Mouse (Mus musculus): Measurements from ENCODE around the gene AU040320.
A peak's percentile ranks its signal among the peaks of the same experiment; 100 is the strongest.

Gene AU040320

GRCm38 (mm10) chr4:126792341-126793102 lies 39.2 kb downstream of the AU040320 start:
- DNase-seq = no peak

GRCm38 (mm10) chr4:126802174-126802573 lies 48.8 kb downstream of the AU040320 start:
- no peak for DNase-seq

- DNase-seq = peak; percentile 86
Observed at GRCm38 (mm10) chr4:126803268-126803873, 50.0 kb downstream of the AU040320 start.

- no peak for DNase-seq
Observed at GRCm38 (mm10) chr4:126805741-126806140, 52.4 kb downstream of the AU040320 start.

GRCm38 (mm10) chr4:126806692-126807427 lies 53.5 kb downstream of the AU040320 start:
- DNase-seq = no peak

- no peak for DNase-seq
Observed at GRCm38 (mm10) chr4:126810566-126810965, 57.2 kb downstream of the AU040320 start.

- DNase-seq = no peak
Observed at GRCm38 (mm10) chr4:126813212-126813611, 59.9 kb downstream of the AU040320 start.

GRCm38 (mm10) chr4:126814854-126815253 lies 61.5 kb downstream of the AU040320 start:
- no peak for DNase-seq

- no peak for DNase-seq
Observed at GRCm38 (mm10) chr4:126822891-126823882, 69.8 kb downstream of the AU040320 start.

GRCm38 (mm10) chr4:126823917-126824316 lies 70.6 kb downstream of the AU040320 start:
- DNase-seq = no peak

- DNase-seq = no peak
Observed at GRCm38 (mm10) chr4:126831122-126831521, 77.8 kb downstream of the AU040320 start.

GRCm38 (mm10) chr4:126838799-126839198 lies 85.5 kb downstream of the AU040320 start:
- DNase-seq = no peak

- DNase-seq = peak; percentile 72
Observed at GRCm38 (mm10) chr4:126839873-126840272, 86.5 kb downstream of the AU040320 start.

GRCm38 (mm10) chr4:126840996-126841560 lies 87.7 kb downstream of the AU040320 start:
- no peak for DNase-seq

GRCm38 (mm10) chr4:126842911-126843310 lies 89.6 kb downstream of the AU040320 start:
- DNase-seq = no peak

GRCm38 (mm10) chr4:126845664-126846063 lies 92.3 kb downstream of the AU040320 start:
- DNase-seq = no peak

- no peak for DNase-seq
Observed at GRCm38 (mm10) chr4:126846971-126847370, 93.6 kb downstream of the AU040320 start.

- no peak for DNase-seq
Observed at GRCm38 (mm10) chr4:126850019-126850777, 96.9 kb downstream of the AU040320 start.

- DNase-seq = no peak
Observed at GRCm38 (mm10) chr4:126850778-126851080, 97.4 kb downstream of the AU040320 start.

GRCm38 (mm10) chr4:126852971-126853370 lies 99.6 kb downstream of the AU040320 start:
- peak; percentile 29 for DNase-seq

- no peak for DNase-seq
Observed at GRCm38 (mm10) chr4:126860268-126860986, 107.1 kb downstream of the AU040320 start.

All from cerebellum, adult 11-12 months (tissue).